Mouse (Mus musculus) spleen, embryonic (tissue): ENCODE data around the gene Nlk.
"Not testable (repeated sequence)": the region's sequence is repeated elsewhere in the genome, so short reads cannot be mapped to it uniquely, and the experiment has no call there.

Source experiments
- CTCF ChIA-PET: fragments of 350-600 bp; sonication (Branson Sonifier 250); formaldehyde crosslinking; loops from one replicate; lab custom pipeline; 2022; lab: Charles Lee

The Nlk gene

GRCm38 (mm10) chr11:78690547-78690946 is 6.6 kb downstream of the Nlk start:
- CTCF ChIA-PET, result no interaction called here

DNA sequence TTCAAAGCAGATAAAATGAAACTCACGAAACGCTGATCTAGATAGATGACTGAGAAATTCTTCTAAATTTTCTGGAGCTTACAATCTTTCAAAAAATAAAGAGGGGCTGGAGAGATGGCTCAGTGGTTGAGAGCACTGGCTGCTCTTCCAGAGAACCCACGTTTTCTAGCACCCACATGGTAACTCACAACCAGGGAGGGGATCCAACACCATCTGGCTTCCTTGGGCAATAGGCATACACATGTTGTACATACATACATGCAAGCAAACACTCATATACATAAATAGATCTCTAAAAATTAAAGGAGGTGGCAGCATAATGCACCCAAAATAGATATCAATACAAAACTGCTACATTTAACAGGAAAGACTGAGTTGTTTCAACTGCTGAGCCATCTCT is 16.1 kb downstream of the Nlk start:
- CTCF ChIA-PET, result no interaction called here

DNA sequence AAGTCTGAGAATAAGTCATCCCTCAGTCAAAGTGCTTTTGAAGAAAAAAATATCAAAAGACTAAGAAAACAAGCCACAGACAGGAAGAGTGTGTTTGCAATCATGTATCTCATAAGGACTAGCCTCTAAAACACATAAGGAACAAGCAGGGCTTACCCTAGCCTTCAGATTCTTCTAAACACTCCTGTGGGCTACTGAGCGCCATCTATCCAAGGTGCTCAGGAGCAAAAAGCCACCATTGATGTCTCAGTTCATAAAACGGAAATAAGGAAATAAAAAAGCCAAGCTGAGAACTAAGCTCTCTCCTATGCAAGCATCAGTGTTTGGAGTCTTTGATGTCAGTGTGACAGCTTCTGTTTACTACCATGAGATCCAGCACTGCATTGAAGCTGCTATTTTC is 18.4 kb downstream of the Nlk start:
- CTCF ChIA-PET, result no interaction called here

DNA sequence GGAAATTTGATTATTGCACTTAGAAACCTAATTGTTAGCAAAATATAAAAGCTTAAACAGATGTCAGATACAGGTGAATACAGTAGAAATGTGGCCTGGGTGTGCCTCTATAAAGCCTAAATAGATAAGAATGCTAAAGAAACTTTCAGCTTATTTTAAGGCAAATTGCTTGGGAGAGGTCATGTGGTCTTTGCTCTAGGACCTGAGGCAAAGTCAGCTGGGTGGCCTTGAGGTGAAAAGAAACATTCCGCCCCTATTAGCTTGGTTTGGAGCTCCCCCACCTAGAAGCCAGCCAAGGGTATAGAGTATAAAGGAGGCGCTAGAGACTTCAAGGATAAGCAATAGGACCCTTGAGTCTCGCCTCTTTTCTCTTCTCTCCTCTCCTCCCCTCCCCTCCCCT is 28.5 kb downstream of the Nlk start:
- CTCF ChIA-PET, result no interaction called here

DNA sequence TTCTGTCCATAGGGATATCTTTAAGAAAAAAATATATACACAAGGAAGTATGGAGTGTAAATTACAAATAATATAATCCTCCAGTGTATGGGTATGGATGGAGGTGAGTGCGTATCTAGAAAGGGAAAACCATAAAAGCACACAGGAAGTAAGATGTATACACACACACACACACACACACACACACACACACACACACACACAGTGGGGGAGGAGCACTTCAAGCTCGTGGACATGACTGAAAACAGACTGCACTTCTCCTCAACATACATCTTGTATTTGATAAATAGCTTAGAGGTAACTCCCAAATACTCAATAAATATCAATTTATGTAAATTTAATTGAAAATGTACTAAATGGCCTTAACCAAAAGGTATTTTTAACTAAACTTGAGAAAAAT is 32.3 kb downstream of the Nlk start:
- CTCF ChIA-PET, result interaction anchor here (0.6 kb wide), 1 partner anchor 235 kb away, joined by 23 read pairs; no protein-coding TSS in a partner anchor

DNA sequence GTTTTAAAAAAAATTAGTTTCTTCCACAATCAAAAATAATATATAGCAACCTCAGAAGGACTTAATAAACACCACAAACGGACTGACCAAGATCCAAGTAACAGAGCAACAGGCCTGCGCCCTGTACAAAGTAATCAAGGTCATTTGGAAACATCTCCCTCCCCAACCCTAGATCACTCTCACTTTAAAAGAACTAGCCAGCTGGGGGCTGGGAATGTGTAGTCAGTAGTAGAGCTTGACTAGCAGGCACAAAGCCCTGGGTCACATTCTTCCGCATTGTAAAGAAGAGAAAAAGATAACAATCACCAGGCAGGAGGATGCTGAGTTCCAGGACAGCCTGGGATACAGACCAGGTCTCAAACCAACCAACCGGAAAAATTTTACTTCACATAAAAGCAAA is 33.3 kb downstream of the Nlk start:
- CTCF ChIA-PET, result no interaction called here

DNA sequence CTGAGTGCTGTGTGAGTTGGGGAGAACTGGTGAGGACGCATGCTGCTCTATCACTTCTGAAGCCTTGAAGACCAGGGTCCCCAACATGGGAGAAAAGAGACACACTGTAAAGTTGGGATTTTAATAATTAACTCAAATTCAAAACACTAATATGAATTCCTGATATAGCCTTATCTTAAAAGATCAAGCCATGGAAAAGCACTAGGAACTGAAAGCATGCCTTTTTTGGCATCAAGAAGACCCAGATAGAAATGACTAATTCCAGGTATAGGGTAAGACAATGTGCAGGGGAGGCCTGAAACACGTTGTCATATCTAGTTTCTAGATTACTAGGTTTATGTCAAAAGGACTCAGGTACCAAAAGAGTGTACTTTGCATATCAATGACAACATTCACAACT is 48.0 kb downstream of the Nlk start:
- CTCF ChIA-PET, result no interaction called here

- CTCF ChIA-PET, result not testable (repeated sequence)
Measured at GRCm38 (mm10) chr11:78648405-78648804, 48.8 kb downstream of the Nlk start.

- CTCF ChIA-PET, result no interaction called here
Measured at GRCm38 (mm10) chr11:78643746-78644145, 53.4 kb downstream of the Nlk start.

DNA sequence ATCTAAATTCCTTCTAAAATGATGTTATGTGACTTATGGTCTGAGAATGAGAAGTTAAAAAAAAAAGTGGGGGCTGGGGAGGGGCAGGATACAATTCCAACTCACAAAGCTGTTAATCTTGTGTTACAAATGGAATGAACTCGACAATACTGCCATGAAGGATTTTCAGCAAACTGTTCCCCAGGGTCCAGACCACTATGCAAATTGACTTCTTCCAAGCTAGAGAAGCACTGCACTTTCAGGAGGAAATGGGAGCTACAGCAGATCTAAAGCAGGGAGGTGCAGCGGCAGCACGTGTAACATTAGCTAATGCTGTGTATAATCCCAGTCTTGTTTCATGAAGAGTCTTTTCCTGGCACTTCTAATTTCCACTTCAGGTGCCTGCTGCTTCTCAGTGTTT is 55.0 kb downstream of the Nlk start:
- CTCF ChIA-PET, result no interaction called here

GRCm38 (mm10) chr11:78641088-78641487 is 56.1 kb downstream of the Nlk start:
- CTCF ChIA-PET, result no interaction called here

- CTCF ChIA-PET, result no interaction called here
Measured at GRCm38 (mm10) chr11:78632782-78633181, 64.4 kb downstream of the Nlk start.

DNA sequence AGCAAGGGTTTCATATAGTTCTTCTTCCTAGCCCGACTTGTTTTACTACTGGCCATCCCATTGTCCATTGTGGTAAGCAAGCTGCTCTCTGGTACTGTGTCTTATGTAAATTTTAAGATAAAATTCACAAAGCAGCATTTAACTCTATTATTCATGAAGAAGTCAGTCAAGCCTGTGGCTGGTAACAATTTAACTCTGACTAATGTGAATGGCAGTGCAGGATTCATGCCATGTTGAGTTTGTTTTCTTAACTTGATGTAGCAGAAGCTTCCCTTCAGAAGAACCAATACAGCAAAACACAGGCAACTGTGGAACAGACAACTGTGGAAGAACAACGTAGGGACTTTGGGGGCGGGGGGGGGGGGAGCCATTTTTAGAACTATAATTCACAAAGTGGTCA is 68.3 kb downstream of the Nlk start:
- CTCF ChIA-PET, result no interaction called here

- CTCF ChIA-PET, result no interaction called here
Measured at GRCm38 (mm10) chr11:78624377-78624776, 72.8 kb downstream of the Nlk start.

DNA sequence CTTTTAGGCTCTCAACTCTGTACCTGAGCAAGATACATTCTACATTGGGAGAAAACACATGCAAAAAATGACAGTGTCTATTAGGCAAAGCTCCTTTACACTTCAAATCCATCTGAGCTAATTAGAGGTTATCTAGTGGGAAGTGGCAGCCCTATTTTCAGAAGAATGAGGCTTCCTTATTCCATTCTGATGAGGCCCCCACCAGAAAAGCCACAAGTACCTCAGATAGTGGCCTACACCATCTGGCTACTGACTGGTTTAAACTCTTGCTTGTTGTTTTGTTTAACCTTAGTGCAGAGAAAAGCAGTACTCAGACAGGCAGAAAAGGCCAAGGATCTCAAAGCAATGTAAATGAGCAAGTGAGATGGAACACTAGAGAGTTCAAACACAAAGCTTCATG is 75.2 kb downstream of the Nlk start:
- CTCF ChIA-PET, result no interaction called here

- CTCF ChIA-PET, result no interaction called here
Measured at GRCm38 (mm10) chr11:78620179-78620578, 77.0 kb downstream of the Nlk start.

DNA sequence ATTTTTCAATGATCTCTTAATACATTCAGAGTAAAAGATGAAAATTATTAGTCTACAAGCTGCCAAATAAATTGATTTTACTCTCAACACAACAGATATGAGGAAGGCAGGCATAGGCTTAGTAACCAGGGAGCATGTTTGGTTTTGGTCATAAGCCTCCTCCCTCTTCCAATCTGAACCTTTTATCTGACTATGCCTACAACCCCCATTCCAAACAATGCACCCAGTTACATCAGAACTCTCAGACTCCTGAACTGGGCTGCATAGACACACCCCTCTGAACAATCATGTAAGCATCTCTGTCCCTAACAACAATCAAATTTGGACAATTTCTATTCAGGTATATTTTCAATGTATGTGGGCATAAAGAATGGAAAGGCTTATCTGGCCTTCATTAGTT is 85.9 kb downstream of the Nlk start:
- CTCF ChIA-PET, result no interaction called here

- CTCF ChIA-PET, result no interaction called here
Measured at GRCm38 (mm10) chr11:78609657-78610056, 87.5 kb downstream of the Nlk start.

DNA sequence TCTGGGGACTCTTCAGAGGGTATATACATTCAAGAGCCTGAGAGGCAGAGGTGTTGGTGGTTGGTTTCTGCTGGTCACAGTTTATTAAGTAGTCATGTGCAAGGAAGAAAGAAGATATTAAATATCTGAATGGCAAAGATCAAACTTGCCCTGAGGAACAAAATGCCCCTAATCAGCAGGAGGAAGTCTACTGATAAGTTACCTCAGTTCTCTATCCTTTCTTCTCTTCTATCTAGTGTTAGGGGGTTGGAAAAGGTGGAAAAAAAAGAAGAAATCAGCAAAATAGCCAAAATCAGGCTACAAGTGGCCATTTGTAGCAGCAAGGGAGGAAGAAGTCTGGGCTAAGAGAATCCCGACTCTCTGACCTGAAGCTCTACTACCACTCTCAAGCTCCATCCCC is 92.3 kb downstream of the Nlk start:
- CTCF ChIA-PET, result interaction anchor here (0.7 kb wide), 1 partner anchor 101 kb away, joined by 4 read pairs; no protein-coding TSS in a partner anchor

GRCm38 (mm10) chr11:78602781-78603180 is 94.4 kb downstream of the Nlk start:
- CTCF ChIA-PET, result interaction anchor here (0.5 kb wide), 2 partner anchors 11 to 95 kb away, joined by 3 read pairs; no protein-coding TSS in a partner anchor

GRCm38 (mm10) chr11:78600926-78601590 is 96.1 kb downstream of the Nlk start:
- CTCF ChIA-PET, result no interaction called here

GRCm38 (mm10) chr11:78600496-78600895 is 96.7 kb downstream of the Nlk start:
- CTCF ChIA-PET, result interaction anchor here (0.6 kb wide), 1 partner anchor 1954 kb away, joined by 8 read pairs; no protein-coding TSS in a partner anchor

DNA sequence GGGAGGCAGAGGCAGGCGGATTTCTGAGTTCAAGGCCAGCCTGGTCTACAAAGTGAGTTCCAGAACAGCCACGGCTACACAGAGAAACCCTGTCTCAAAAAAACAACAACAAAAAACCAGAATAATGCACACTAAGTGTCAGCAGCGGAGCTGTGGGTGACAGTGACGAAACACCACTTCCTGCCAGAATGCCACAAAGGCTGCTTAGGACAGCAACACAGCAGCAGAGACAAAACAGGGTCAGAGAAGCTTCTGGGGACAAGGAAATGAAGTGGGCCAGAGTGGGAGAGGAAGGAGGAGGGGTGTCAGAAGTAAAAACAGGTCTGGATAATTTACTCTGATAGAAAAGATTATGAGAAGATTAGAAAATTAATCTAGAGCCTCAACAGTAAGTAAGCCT is 97.1 kb downstream of the Nlk start:
- CTCF ChIA-PET, result interaction anchor here (0.6 kb wide), 1 partner anchor 1954 kb away, joined by 8 read pairs; no protein-coding TSS in a partner anchor
